Mouse (Mus musculus) fat pad, adult 2 months (tissue): ENCODE measurements around the gene Sesn3.

Experiments
- DNase-seq: peaks from one replicate; pipeline ENCODE4 v3.0.0-alpha.2; 2011; ENCODE audit warnings: low read depth, low spot score; ENCODE audit errors: extremely low read depth

Gene Sesn3

DNA sequence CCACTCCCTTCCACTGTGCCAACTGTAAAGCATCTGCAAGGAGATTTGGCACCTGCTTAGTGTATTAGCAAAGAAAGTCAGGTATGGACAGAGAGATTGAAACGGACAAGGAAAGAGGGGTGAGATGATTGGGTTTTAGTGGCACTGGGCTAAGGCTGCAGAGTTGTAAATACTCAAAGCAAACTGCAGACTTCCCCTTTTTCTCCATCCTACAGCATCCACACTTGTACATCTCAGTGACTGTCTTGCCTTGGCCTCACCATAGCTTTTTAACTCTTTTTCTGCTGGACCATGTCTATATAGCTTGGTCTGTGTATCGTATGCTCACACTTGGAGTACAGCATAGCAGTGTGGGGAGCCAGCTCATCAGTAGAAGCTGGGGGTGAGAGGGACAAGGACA is 75.9 kb downstream of the Sesn3 start:
- DNase-seq = no peak

DNA sequence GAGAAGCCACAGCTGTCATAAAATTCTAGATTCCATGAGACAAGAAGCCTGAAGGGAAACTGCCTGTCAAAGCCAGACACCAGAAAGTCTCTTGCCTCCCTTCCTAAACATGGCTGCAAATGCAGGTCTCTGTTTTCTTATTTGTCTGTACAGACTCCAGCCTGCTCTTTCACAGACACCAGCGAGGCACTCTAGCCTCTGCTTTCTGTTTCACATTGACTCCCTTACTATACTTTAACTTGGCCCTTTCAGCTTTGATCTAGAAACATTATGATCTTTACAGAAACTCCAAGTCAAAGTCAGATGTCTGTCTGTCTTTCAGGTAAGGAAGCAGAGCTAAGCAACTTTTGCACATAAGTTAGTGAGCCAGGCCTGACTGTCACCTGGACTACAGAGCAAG is 77.5 kb downstream of the Sesn3 start:
- no peak for DNase-seq

DNA sequence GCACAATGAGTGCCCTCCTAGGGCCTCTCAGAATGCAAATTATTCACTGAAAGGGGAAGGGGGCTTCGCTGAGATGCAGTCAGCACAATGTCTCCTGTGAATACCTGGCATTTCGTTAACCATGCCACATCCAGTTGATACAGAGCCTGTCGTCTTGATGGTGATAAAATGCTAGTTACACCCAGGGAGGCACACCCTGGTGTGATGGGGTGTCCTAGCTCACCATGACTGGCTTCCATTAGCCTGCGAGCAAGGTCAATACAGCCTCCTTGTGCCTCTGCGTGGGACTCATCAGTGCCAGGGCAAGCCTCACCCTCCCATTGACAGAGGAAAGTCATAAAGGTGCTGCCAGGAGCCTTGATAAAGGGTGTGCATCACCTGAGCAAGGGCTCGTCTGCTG is 80.0 kb downstream of the Sesn3 start:
- DNase-seq = no peak

DNA sequence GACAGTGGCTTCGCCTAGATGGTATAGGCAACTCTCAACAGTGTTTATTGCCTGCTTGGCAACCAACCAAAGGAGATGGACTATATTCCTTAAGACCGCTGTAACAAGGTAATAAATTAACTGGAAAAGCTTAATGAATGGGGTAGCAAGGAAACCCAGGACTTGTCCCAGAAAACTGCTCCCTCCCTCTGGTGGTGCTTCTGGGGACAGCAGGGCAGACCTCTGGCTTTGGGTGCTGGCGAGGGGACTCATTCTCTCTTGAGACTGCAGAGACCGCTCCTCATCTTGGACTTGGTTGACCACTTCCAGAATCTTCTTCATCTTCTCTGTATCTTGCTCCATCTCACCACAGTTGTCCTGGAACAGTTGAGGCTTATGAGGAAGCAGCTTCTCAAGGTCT is 82.2 kb downstream of the Sesn3 start:
- DNase-seq = no peak

DNA sequence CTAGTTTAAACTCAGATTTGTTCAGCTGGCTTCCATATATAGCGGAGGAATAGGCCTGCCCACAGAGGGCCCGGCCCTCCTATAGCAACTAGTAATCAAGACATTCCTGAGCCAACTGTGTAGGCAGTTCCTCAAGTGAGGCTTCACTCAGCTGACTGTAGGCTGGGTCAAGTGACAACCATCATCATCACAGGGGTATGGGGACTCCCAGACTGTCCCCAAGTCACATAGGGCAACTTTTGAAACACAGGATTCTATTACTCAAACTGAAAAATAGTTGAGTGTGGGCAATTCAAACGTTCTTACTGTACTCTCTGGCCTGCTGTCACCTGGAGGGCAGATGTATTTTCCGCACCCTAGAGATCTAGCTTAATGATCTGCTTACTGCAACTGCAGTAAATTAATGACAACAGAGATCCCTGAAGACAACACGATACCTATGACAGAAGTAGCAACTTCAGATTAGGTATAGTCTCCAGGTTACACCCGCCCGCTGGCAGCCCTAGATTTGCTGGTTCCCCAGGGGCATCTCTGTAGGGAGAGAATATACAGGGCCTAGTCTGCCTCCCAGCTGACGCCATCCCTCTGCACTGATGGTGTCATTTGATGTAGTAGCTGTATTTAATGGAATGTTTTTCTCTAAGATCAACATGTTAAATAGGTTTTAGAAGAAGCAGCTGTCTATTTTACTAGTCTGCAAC is 87.4 kb downstream of the Sesn3 start:
- DNase-seq = no peak

DNA sequence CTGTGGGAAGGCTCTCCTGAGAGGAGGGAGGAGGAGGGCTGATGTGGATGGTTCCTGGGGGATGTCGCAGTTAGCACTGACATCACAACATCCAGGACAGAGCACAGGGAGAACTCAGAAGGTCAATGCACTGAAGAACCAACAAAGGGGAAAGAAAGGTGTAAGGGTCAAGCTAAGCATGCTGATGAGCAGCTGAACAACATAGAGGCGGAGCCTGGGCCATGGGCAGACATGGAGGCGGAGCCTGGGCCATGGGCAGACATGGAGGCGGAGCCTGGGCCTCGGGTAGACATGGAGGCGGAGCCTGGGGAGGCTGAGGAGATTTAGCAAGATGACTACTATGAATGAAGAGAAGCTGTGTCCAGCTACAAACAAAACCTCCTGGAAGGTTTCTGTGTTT is 88.7 kb downstream of the Sesn3 start:
- no peak for DNase-seq

DNA sequence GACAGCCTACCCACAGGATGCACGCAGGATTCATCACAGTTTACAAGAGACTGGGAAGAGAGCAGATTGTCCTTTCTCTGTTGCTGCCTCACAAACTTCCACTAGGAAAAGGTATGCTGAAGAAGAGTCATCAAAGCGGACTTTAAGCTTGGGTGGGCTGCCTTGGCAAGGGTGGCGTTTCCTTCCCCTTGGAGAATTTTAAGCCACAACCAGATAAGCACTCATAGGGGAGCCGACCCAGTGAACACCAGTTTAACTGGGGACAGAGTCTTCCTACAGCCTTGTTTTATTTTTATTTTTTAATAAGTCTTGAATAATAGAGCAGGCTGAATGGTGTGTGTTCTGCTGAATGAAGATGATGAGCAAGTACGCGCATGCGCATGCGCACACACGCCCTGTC is 89.9 kb downstream of the Sesn3 start:
- DNase-seq = no peak

DNA sequence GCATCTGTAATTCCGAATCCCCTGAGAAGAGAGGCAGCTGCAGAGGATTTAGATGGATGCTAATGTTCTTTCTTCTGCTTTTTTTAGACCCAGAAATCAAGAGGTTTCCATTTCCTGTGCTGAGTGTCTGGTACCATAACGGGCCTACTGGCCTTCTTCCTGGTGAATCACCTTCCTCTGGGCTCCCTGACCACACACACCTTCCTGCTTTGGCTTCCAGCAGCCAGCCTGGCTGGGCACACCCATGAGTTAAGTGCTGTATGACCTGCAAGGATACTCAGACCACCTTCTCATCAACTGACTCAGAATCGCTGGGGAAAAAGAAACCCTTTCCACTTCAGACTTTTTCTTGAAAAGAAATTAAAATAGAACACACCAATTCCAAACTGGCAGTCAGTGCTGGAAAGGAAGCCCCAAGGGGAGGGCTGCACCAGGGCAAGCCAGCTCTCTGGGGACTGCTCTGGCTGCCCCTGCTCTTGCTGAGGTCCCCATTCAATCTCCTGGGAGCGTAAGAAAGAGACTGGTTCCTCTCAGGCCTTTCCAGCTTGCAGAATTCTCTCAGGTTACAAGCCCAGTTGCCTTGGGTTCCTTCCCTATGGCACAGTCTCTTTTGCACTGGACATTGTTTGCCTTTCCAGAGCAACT is 90.7 kb downstream of the Sesn3 start:
- DNase-seq = no peak

DNA sequence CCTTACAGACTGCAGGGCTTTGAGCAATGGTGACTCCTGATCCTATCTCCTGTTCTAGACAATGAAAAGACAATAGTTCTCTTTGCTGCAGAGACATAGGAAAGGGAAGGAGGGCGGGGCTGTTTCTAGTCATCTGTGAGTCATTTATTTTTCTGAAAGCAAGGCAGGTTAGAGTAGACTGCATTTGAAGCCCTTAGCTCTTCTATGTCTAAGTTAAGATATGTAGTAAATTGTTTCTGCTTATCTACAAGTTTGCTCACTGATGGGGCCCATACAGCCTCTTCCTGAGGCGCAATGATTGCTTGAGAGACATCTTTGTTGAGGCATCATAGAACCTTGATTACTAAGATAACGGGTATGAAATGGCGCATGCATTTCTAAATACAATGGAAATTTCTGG is 93.0 kb downstream of the Sesn3 start:
- no peak for DNase-seq

DNA sequence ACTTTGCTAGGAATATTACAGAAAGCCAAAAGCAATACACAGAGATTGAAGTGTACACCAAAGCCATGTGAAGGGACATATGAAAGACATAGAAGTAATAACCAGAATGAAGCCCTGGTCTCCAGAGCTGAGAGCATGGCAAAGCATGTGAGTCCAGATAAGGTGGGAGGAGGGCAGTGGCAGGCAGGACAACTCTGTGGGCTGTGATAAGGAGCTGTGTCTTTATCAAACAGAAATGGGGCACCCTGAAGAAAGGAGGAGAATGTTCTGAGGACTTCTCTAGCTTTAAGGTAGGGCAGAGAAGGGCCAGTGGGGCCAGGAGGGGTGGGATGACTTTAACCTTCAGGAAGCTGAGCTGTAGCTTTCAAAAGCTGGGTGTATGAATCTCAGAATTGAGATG is 94.4 kb downstream of the Sesn3 start:
- no peak for DNase-seq

DNA sequence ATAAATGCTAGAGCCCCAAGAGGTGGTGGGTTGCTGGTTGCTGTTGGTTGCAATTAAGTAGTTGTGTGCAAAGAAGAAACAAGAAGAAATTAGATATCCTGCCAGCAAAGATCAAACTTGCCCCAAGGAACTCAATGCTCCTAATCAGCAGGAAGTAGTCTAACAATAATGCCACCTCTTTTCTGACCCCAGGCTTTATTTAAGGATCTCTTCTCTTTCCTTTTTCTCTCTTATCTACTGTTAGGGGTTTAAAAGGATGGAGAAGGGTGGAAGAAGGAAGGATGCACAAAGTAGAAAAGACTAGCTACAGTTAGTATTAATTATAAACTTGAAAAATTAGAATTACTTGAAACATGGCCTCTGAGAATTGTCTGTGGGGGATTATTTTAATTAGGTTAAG is 97.6 kb downstream of the Sesn3 start:
- no peak for DNase-seq

DNA sequence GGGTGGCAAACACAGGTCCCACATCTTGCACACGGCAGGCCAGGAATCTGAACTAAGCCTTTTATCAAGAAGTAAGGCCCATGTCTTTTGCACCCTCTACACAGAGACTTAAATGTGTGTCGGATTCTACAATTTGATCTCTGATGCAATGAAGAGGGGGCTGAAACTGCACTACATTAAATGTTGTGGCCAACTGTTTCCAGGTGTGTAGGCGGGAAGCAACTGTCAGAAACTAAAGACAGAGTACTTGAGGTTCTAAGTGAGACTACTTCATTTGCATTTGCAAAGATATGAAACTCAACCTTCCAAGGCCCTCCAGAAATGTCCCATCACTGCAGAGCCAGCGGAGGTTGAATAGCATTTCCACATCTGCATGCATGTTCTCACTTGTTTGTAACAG is 101.3 kb downstream of the Sesn3 start:
- no peak for DNase-seq

DNA sequence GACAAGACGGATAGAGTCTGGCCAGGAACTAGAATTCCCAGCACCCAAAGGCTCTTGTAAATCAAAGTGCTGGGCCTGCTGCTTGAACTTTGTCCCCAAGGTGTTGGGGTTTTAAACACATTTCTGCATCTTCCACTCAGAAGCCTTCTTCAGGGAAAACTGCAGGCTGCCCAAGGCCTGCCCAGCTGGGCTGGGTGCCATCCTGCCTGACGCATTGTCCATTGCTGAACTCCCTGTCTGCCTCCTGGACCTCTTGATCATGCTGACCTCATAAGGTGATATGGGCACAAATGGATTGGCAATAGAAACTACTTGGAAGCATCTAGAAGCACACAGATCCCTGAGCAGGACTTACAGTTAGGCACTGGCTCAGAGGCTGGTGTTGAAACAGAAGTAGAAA is 103.3 kb downstream of the Sesn3 start:
- DNase-seq = no peak

DNA sequence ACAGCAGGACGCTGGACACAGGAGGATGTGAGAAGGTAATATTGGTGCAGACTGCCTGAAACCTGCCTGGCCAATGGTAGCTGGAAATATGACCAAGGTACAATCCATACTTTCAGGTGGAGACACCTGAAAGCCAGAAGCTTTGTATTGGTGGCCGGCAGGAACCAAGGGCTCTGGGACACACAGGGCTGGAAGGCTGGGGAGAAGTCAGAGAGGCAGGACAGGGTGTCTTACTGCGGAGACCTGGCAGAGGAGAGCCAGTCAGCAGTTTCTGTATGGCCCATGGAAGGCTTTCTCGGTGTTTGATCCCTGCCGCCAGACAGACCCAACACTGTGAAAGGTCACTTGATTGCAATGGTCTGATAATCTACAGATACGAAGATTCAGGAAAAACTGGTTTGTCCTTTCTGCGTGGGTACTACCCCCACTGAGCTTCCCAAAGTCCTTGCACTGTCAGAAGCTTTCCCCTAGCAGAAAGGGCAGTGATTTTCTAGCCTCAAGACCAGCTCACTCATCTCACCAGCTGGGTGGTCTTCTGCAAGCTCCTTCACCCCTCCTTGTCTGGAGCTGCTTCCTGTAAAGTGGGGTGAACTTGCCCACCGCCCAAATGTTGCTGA is 105.0 kb downstream of the Sesn3 start:
- DNase-seq = no peak

DNA sequence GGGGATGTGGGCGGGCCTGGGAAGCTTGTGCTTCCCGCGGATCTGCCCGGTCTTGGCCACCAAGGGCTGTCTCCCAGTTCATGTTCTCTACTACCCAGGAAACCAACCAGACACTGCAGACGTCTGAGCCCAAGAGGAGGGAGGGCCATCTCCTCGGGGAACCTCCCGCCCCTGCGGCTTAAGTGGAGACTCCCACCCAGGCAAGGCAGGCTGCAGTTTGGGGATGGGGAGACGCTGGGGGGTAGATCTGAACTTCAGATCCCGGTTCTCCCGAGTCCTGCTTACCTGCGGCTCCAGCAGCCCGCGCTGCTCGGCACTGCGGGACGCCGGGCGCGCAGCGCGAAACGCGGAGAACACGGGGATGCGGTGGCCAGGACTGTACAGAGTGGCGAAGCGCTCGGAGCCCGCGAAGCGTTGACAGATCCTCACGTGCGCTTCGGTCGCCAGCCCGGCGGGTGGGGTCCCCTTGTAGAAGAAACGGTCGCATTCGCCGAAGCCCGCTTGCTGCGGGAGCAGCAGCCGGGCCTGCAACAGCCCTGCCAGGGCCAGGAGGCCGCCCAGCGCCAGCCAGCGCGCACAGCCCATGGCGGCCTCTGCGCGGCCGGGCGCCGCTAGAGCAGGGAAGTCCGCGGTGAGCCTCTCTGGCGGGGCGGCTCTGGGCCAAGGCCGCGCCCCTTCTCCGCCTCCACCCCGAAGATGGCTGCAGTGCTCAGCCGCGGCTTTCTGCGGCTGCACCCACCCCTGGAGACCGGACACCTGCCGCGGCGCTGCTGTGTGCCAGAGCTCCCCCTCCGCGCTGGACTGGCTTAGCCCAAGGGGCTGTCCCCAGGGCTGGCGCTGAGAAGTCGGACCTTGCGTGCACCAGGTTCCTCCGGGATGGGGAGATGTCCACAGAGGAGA is 105.8 kb downstream of the Sesn3 start:
- DNase-seq = no peak

DNA sequence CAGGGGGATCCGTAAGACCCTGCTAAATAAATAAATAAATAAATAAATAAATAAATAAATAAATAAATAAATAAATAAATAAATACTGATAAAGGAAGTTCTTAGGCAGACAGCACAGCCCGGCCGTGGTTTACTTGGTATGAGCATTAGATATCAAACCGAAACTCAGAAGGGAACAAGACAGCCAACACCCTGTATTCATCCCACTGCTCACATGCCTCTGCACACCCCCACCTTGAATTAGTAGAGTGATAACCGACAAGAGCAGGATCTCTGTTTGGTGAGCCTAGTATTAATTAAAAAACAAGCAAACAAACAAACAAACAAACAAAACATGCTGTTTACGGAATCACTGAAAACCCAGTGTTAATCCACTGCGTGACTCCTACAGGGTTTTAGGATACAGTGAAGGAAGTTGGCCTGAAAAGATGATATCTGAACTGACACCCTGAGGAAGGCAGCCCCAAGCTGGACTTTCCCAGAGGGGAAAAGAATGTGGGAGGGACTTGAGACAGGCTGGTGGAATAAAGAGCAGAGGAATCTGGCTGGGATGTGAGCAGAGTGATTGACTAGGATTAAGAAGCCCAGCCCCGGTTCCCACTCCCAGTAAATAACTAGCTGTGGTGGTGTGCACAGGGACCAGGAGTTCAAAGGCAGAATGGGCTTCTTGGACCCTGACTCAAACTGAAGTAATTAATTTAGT is 106.6 kb downstream of the Sesn3 start, which contains the start of gene Endod1:
Gene Endod1 (minus strand): TSS at position 155 of the 703 bp plus-strand sequence.
- no peak for DNase-seq

DNA sequence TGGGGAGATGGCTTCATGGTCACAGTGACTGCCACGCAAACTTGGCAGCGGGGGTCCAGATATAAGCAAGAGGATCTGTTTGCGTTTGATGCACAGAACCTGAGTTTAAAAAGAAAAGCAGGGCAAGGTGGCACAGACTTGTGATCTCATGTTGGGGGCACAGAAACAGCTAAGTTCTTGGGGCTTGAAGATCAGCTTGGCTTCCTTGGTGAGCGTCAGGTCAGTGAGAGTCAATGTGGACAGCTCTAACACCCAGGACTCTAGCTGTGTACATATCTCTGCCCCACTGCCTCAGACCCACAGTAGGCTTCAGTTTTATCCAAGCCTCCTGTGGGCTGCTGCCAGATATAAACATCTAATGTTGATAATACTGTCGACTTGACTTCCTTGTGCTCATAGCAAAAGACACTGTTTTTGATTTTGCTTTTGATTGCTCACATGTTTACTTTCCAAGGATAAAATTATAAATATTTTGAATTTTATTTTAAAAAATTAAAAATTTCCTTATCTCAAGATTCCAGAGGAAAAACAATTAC is 107.5 kb downstream of the Sesn3 start:
- no peak for DNase-seq
